Mouse (Mus musculus): Measurements from ENCODE around the gene Smyd3. TPM values are rescaled to one million over a fixed set of nuclear protein-coding genes. Genes with fewer than 3 reads are reported as not detected.

Smyd3 gene
- polyA plus RNA-seq (2015; fragmentation: Nextera tagmentation; extraction: Ambion mirVana): 28.3 and 28.5 TPM in 2 replicates

- Histone ChIP-seq H3K4me3 (ENCODE audit: low read length) (peak within 1 kb of the TSS; percentile 88), H3K9ac (ENCODE audit: low read depth, low read length) (peak within 1 kb of the TSS; percentile 80), H3K27ac (ENCODE audit: low read depth, low read length) (0 out of 2 replicates have a peak within 1 kb of the TSS, but pooled peaks have one; percentile 59), H3K9me3 (ENCODE audit: control insufficient read depth, low read length) (no peaks in the 10 kb centered on the region), H3K27me3 (replicated peaks; ENCODE audit: control insufficient read depth, insufficient read depth, low read length) (no peaks in the 10 kb centered on the region), H3K4me2 (ENCODE audit: low read length) (peak within 1 kb of the TSS; percentile 99), H3K4me1 (ENCODE audit: control insufficient read depth, insufficient read depth, low read depth, low read length) (peaks cover 9% of the 10 kb centered on the region), H3K36me3 (ENCODE audit: control insufficient read depth, insufficient read depth, low read length) (no peaks in the 10 kb centered on the region)
- WGBS: 5% methylated on average over 39 of the region's 39 CpGs
- ATAC-seq: peak; percentile 95
These were observed at the start of gene Smyd3 for GRCm38 (mm10) chr1:179517713-179518465. Smyd3 (minus strand) TSS chr1:179518041.

GRCm38 (mm10) chr1:179567558-179567957 is 49.7 kb upstream of the Smyd3 start:
- no peak overlapping the region for H3K27ac ChIP-seq (ENCODE audit: low read depth, low read length)
- H3K27me3 ChIP-seq (replicated peaks; ENCODE audit: control insufficient read depth, insufficient read depth, low read length): no peaks in the 10 kb centered on the region
- WGBS: 27% methylated on average over 7 of the region's 7 CpGs
- no peaks in the 10 kb centered on the region for H3K9me3 ChIP-seq (ENCODE audit: control insufficient read depth, low read length)
- no peak overlapping the region for H3K4me3 ChIP-seq (ENCODE audit: low read length)
- no peak for ATAC-seq
- no peaks in the 10 kb centered on the region for H3K36me3 ChIP-seq (ENCODE audit: control insufficient read depth, insufficient read depth, low read length)
- H3K9ac ChIP-seq (ENCODE audit: low read depth, low read length): no peak overlapping the region
- H3K4me1 ChIP-seq (ENCODE audit: control insufficient read depth, insufficient read depth, low read depth, low read length): peaks cover 4% of the 10 kb centered on the region
- no peak overlapping the region for H3K4me2 ChIP-seq (ENCODE audit: low read length)

GRCm38 (mm10) chr1:179563926-179564325 is 46.1 kb upstream of the Smyd3 start:
- Histone ChIP-seq H3K27ac (ENCODE audit: low read depth, low read length) (no peak overlapping the region), H3K4me2 (ENCODE audit: low read length) (no peak overlapping the region), H3K4me3 (ENCODE audit: low read length) (no peak overlapping the region), H3K27me3 (replicated peaks; ENCODE audit: control insufficient read depth, insufficient read depth, low read length) (no peaks in the 10 kb centered on the region), H3K9me3 (ENCODE audit: control insufficient read depth, low read length) (no peaks in the 10 kb centered on the region), H3K9ac (ENCODE audit: low read depth, low read length) (no peak overlapping the region), H3K4me1 (ENCODE audit: control insufficient read depth, insufficient read depth, low read depth, low read length) (peaks cover 4% of the 10 kb centered on the region), H3K36me3 (ENCODE audit: control insufficient read depth, insufficient read depth, low read length) (no peaks in the 10 kb centered on the region)
- 82% methylated on average over 5 of the region's 5 CpGs for WGBS
- ATAC-seq: no peak

GRCm38 (mm10) chr1:179563211-179563610 is 45.4 kb upstream of the Smyd3 start:
- Histone ChIP-seq H3K27me3 (replicated peaks; ENCODE audit: control insufficient read depth, insufficient read depth, low read length) (no peaks in the 10 kb centered on the region), H3K4me1 (ENCODE audit: control insufficient read depth, insufficient read depth, low read depth, low read length) (peaks cover 4% of the 10 kb centered on the region), H3K9ac (ENCODE audit: low read depth, low read length) (no peak overlapping the region), H3K36me3 (ENCODE audit: control insufficient read depth, insufficient read depth, low read length) (no peaks in the 10 kb centered on the region), H3K9me3 (ENCODE audit: control insufficient read depth, low read length) (no peaks in the 10 kb centered on the region), H3K4me2 (ENCODE audit: low read length) (no peak overlapping the region), H3K4me3 (ENCODE audit: low read length) (no peak overlapping the region), H3K27ac (ENCODE audit: low read depth, low read length) (no peak overlapping the region)
- WGBS: 85% methylated on average over 4 of the region's 4 CpGs
- ATAC-seq: peak; percentile 6; the same call in 1 of the 2 replicates

GRCm38 (mm10) chr1:179560845-179561430 is 43.1 kb upstream of the Smyd3 start:
- WGBS: 88% methylated on average over 6 of the region's 6 CpGs
- ATAC-seq: no peak

GRCm38 (mm10) chr1:179559446-179560194 is 41.8 kb upstream of the Smyd3 start:
- Histone ChIP-seq H3K4me2 (ENCODE audit: low read length) (no peak overlapping the region), H3K9me3 (ENCODE audit: control insufficient read depth, low read length) (no peaks in the 10 kb centered on the region), H3K36me3 (ENCODE audit: control insufficient read depth, insufficient read depth, low read length) (no peaks in the 10 kb centered on the region), H3K4me3 (ENCODE audit: low read length) (no peak overlapping the region), H3K4me1 (ENCODE audit: control insufficient read depth, insufficient read depth, low read depth, low read length) (no peaks in the 10 kb centered on the region), H3K9ac (ENCODE audit: low read depth, low read length) (no peak overlapping the region), H3K27ac (ENCODE audit: low read depth, low read length) (no peak overlapping the region), H3K27me3 (replicated peaks; ENCODE audit: control insufficient read depth, insufficient read depth, low read length) (no peaks in the 10 kb centered on the region)
- 84% methylated on average over 11 of the region's 11 CpGs for WGBS
- no peak for ATAC-seq

More at GRCm38 (mm10) chr1:179560845-179561430, 43.1 kb upstream of the Smyd3 start:
- Histone ChIP-seq H3K4me2 (ENCODE audit: low read length) (no peak overlapping the region), H3K36me3 (ENCODE audit: control insufficient read depth, insufficient read depth, low read length) (no peaks in the 10 kb centered on the region), H3K9ac (ENCODE audit: low read depth, low read length) (no peak overlapping the region), H3K4me3 (ENCODE audit: low read length) (no peak overlapping the region), H3K27me3 (replicated peaks; ENCODE audit: control insufficient read depth, insufficient read depth, low read length) (no peaks in the 10 kb centered on the region), H3K27ac (ENCODE audit: low read depth, low read length) (no peak overlapping the region), H3K4me1 (ENCODE audit: control insufficient read depth, insufficient read depth, low read depth, low read length) (no peaks in the 10 kb centered on the region), H3K9me3 (ENCODE audit: control insufficient read depth, low read length) (no peaks in the 10 kb centered on the region)

GRCm38 (mm10) chr1:179556921-179557320 is 39.1 kb upstream of the Smyd3 start:
- Histone ChIP-seq H3K4me2 (ENCODE audit: low read length) (no peak overlapping the region), H3K27me3 (replicated peaks; ENCODE audit: control insufficient read depth, insufficient read depth, low read length) (no peaks in the 10 kb centered on the region), H3K4me3 (ENCODE audit: low read length) (no peak overlapping the region), H3K9me3 (ENCODE audit: control insufficient read depth, low read length) (no peaks in the 10 kb centered on the region), H3K4me1 (ENCODE audit: control insufficient read depth, insufficient read depth, low read depth, low read length) (no peaks in the 10 kb centered on the region; the same call in 1 of the 2 replicates), H3K27ac (ENCODE audit: low read depth, low read length) (no peak overlapping the region), H3K9ac (ENCODE audit: low read depth, low read length) (no peak overlapping the region), H3K36me3 (ENCODE audit: control insufficient read depth, insufficient read depth, low read length) (no peaks in the 10 kb centered on the region)
- 93% methylated on average over 3 of the region's 3 CpGs for WGBS
- no peak for ATAC-seq

GRCm38 (mm10) chr1:179553949-179554347 is 36.1 kb upstream of the Smyd3 start:
- Histone ChIP-seq H3K36me3 (ENCODE audit: control insufficient read depth, insufficient read depth, low read length) (no peaks in the 10 kb centered on the region), H3K4me1 (ENCODE audit: control insufficient read depth, insufficient read depth, low read depth, low read length) (no peaks in the 10 kb centered on the region; the same call in 1 of the 2 replicates), H3K27me3 (replicated peaks; ENCODE audit: control insufficient read depth, insufficient read depth, low read length) (no peaks in the 10 kb centered on the region), H3K27ac (ENCODE audit: low read depth, low read length) (no peak overlapping the region), H3K4me2 (ENCODE audit: low read length) (no peak overlapping the region), H3K9ac (ENCODE audit: low read depth, low read length) (no peak overlapping the region), H3K4me3 (ENCODE audit: low read length) (no peak overlapping the region), H3K9me3 (ENCODE audit: control insufficient read depth, low read length) (no peaks in the 10 kb centered on the region)
- WGBS: 88% methylated on average over 4 of the region's 4 CpGs
- no peak for ATAC-seq
